Mouse (Mus musculus) cerebellum, adult 2 months (tissue): ENCODE measurements around the gene Egfl7.

Source experiments
- CTCF ChIP-seq: fragments of 200-500 bp; IDR thresholded peaks from 2 replicates; pipeline ENCODE4 v1.5.1; 2011; ENCODE audit warnings: low read depth, mild to moderate bottlenecking, control low read depth, low read length, moderate library complexity, borderline replicate concordance; ENCODE audit not compliant: insufficient read depth
- POLR2A ChIP-seq: fragments of 200-500 bp; IDR thresholded peaks from 2 replicates; pipeline ENCODE4 v1.6.1; 2011; ENCODE audit warnings: low read length, control low read depth, borderline replicate concordance; ENCODE audit not compliant: insufficient read depth

- TF ChIP-seq CTCF (no peak), POLR2A (no peak)
Measured at GRCm38 (mm10) chr2:26551446-26551845, 28.4 kb upstream of the Egfl7 start.
